Mouse (Mus musculus) lung, adult 2 months (tissue): ENCODE measurements around the gene Rpp30. TPM values are rescaled to one million over a fixed set of nuclear protein-coding genes. Genes with fewer than 3 reads are reported as not detected.
A peak's percentile ranks its signal among the peaks of the same experiment; 100 is the strongest.

Experiments used
- DNase-seq: peaks from one replicate; pipeline ENCODE4 v3.0.0; 2022
- H3K4me1 ChIP-seq: fragments of 200-500 bp; 2 replicates; pipeline ENCODE4 v1.6.1; 2011; ENCODE audit warnings: low read length; ENCODE audit not compliant: control insufficient read depth, insufficient read depth
- H3K4me3 ChIP-seq: fragments of 200-500 bp; replicated peaks from 2 replicates; pipeline ENCODE3; 2011; ENCODE audit warnings: low read depth, mild to moderate bottlenecking, control low read depth, low read length; ENCODE audit errors: extremely low read depth
- CTCF ChIP-seq: fragments of 200-500 bp; IDR thresholded peaks from 2 replicates; pipeline ENCODE4 v1.5.1; 2011; ENCODE audit warnings: mild to moderate bottlenecking, low read length, control low read depth; ENCODE audit not compliant: insufficient read depth
- POLR2A ChIP-seq: fragments of 200-500 bp; IDR thresholded peaks from 2 replicates; pipeline ENCODE4 v1.6.1; 2011; ENCODE audit warnings: low read depth, mild to moderate bottlenecking, control low read depth, low read length, borderline replicate concordance; ENCODE audit errors: extremely low read depth
- WGBS: fragments of 180-500 bp; shearing (Covaris S2); methylation state at CpG from one replicate; pipeline ENCODE4 v1.1.7; 2018; 5-methylcytosine and 5-hydroxymethylcytosine counted together
- polyA plus RNA-seq: library from polyadenylated mRNA; depleted of rRNA; stranded (reverse); fragments of >200 nt; gene quantifications from 2 replicates; pipeline ENCODE4 v1.2.3, GENCODE M21; 2012; rRNA removed

Gene Rpp30
- polyA plus RNA-seq, result 1.9 and 4.4 TPM in 2 replicates

DNA sequence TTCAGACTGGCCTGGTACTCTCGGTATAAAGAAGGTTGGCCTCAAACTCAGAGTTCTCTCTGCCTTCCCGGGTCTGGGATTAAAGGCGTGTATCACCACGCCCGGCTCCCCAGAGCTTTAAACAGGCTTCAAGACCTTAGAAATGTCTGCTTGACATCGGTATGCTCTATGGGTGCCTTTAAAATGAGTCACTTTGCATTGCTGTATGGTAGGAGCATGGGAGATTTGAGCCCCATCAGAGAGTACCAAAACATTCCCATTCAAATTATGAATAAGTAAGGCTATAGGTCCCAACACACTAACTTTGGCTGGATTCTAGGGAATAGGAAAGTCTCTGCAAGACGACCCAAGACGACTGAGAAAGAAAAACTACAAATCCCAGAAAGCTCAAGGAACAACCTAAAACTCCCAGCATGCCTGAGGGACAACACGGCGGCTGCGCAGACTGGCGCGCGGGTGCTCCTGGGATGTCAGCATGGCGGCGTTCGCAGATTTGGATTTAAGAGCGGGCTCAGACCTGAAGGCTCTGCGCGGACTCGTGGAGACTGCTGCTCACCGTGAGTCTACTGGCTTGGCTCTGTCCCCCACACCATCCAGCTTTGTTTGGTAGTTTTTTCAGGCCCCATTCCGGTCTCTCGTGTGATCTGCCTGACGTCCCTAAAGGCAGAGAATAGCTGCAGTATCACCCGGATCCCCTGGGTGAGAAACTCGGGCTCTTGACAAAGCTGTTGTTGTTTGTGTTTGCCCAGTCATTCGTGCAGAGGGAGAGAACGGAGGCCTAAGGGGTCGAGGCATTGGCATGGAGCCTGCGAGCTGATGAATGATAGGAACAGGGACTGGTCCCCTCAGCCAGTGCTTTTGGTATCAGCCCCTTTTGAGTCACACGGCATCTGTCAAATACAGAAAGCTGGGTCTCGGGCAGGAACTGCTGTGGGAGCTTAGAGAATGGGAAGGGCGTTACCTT lies at the start of gene Rpp30:
Rpp30 (plus strand) TSS at position 455 of the 964 bp plus-strand sequence.
- DNase-seq, result peak; percentile 66
- no peaks in the 10 kb centered on the region for H3K4me1 ChIP-seq
- peak within 1 kb of the TSS; percentile 79 for H3K4me3 ChIP-seq
- WGBS, result 2% methylated on average over 34 of the region's 34 CpGs
- TF ChIP-seq POLR2A (peak; percentile 32; the same call in 1 of the 2 replicates), CTCF (no peak)

GRCm38 (mm10) chr19:36046046-36046445 lies 37.5 kb upstream of the Rpp30 start:
- 77% methylated on average over 7 of the region's 7 CpGs for WGBS
- no peaks in the 10 kb centered on the region for H3K4me1 ChIP-seq
- no peak for DNase-seq
- TF ChIP-seq POLR2A (no peak), CTCF (no peak)
- H3K4me3 ChIP-seq, result no peak overlapping the region

DNA sequence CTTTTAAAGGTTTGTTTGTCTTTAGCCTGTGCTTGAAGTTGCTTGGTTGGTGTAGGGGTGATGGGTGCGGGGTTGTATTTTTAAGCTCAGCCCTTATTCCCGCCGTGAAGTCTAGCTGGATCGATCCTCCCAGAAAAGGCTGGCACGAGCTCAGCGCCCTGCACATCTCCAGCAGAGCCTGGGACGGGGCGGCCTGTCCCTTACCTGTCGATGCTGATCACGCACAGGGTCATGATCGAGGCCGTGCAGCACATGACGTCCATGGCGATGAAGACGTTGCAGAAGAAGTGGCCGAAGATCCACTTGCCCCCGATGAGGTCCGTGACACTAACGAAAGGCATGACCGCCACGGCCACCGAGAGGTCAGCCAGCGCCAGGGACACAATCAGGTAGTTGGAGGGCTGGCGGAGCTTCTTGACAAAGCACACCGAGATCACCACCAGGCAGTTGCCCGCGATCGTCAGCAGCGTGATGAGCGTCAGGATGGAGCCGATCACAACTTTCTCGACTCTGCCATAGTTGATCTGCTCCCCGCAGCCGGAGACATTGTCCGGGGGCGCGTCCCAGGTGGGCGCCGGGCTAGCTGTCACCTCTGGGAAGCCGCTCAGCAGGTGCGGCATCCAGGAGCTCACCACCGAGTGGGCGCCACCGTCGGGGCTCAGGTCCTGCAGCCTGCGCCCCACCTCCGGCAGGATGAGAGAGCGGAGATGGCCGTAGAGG lies 26.9 kb upstream of the Rpp30 start:
- no peak for TF ChIP-seq CTCF
- no peak for TF ChIP-seq POLR2A
- no peak overlapping the region for H3K4me3 ChIP-seq
- 9% methylated on average over 49 of the region's 49 CpGs for WGBS
- peak; percentile 2 for DNase-seq
- H3K4me1 ChIP-seq, result no peaks in the 10 kb centered on the region

DNA sequence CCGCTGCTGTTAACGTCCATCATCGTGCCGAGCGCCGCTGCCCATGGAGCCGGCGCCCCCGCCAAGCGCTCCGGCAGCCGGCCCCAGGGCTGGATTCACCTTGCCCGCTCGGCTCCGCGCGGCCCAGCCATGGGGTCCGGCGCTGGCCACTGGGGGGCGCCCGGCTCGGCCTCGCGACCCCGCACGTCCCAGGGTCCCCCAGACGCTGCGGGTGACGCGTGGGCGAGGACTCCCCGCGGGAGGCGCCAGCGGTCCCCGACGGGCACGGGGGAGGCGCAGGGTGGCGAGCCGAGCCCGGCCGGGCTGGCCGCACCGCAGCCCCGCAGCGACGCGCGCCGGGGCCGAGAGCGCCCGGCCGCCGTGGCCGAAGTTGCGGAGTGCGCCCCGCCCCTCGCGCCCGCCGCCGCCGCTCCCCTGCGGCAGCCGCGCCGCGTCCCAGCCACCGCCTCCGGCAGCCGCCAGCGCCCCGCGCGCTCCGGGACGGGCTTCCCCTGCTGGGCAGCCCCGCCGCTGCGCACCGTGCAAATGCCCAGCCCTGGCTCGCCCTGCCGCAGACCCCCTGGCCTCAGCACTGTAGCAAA lies 26.2 kb upstream of the Rpp30 start, which contains the start of gene Htr7:
Htr7 (minus strand) TSS at position 277 of the 581 bp plus-strand sequence.
- TF ChIP-seq POLR2A (no peak), CTCF (no peak)
- WGBS, result 1% methylated on average over 86 of the region's 86 CpGs
- no peak within 1 kb of the TSS for H3K4me3 ChIP-seq
- H3K4me1 ChIP-seq, result no peaks in the 10 kb centered on the region
- peak; percentile 2 for DNase-seq

GRCm38 (mm10) chr19:36062801-36063529 lies 20.6 kb upstream of the Rpp30 start:
- H3K4me1 ChIP-seq, result no peaks in the 10 kb centered on the region
- DNase-seq, result no peak
- WGBS, result 73% methylated on average over 2 of the region's 2 CpGs
- H3K4me3 ChIP-seq, result no peak overlapping the region
- TF ChIP-seq CTCF (no peak), POLR2A (no peak)

GRCm38 (mm10) chr19:36082606-36083261 lies 782 bp upstream of the Rpp30 start:
- 49% methylated on average over 7 of the region's 7 CpGs for WGBS
- peak overlapping the region; percentile 31 for H3K4me3 ChIP-seq
- no peak for DNase-seq
- no peaks in the 10 kb centered on the region for H3K4me1 ChIP-seq
- peak; percentile 31 for TF ChIP-seq CTCF
- no peak for TF ChIP-seq POLR2A

GRCm38 (mm10) chr19:36090781-36091180 lies 7.3 kb downstream of the Rpp30 start:
- peak; percentile 23; the same call in 1 of the 2 replicates for TF ChIP-seq CTCF
- TF ChIP-seq POLR2A, result no peak
- Histone ChIP-seq H3K4me3 (no peak overlapping the region), H3K4me1 (no peaks in the 10 kb centered on the region)
- no peak for DNase-seq
- WGBS, result 40% methylated on average over 5 of the region's 5 CpGs

DNA sequence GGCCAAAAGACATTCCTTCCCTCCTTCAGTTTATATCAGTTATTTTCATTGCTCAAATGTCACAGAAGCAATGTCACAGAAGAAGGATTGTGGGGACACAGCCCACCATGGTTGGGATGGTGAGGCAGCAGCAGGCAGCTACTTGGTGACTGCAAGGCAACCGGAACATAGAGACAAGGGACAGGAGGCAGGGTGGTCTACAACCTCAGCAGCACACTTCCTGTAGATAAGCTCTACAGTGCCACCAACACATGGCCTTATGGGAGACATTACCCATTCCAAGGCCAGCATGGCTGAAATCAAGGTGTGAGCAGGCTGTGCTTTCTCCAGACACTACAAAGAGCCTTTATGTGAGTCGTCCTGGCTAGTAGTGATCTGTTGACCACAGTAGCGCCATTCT lies 13.7 kb downstream of the Rpp30 start:
- Histone ChIP-seq H3K4me1 (no peaks in the 10 kb centered on the region), H3K4me3 (no peak overlapping the region)
- no peak for DNase-seq
- 84% methylated on average over 3 of the region's 3 CpGs for WGBS
- TF ChIP-seq CTCF (no peak), POLR2A (no peak)

GRCm38 (mm10) chr19:36098265-36098664 lies 14.7 kb downstream of the Rpp30 start:
- 97% methylated on average over 1 of the region's 1 CpGs for WGBS
- TF ChIP-seq CTCF (no peak), POLR2A (no peak)
- Histone ChIP-seq H3K4me3 (no peak overlapping the region), H3K4me1 (no peaks in the 10 kb centered on the region)
- no peak for DNase-seq
